Mouse (Mus musculus) heart, adult 9 months (tissue): ENCODE data around the gene Itln1.
A peak's percentile ranks its signal among the peaks of the same experiment; 100 is the strongest.
"Not testable (repeated sequence)": the region's sequence is repeated elsewhere in the genome, so short reads cannot be mapped to it uniquely, and the experiment has no call there.

Experiments used
- DNase-seq, 2 experiments: peaks; one replicate each; pipeline ENCODE4 v3.0.0; 2022; ENCODE audit warnings: low spot score in 2 of 2

Itln1 gene

DNA sequence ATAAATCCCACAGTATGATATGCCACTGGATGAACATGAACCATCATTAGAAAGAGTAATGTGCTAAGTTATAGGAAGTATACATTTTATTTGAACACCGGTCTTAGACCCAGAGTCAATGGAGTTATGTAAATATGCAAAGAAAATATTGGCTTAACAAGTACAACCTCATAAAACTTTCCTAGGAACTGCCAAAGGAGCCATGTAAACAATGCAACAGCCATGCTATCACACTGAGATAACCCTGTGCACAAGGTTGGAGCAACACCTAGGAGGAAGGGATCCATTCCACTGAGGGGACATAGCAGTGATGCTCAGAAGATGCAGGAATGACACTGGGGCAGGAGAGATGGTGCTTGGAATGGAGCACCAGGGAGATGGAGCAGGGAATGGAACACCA is 21.3 kb downstream of the Itln1 start:
- DNase-seq: no peak

DNA sequence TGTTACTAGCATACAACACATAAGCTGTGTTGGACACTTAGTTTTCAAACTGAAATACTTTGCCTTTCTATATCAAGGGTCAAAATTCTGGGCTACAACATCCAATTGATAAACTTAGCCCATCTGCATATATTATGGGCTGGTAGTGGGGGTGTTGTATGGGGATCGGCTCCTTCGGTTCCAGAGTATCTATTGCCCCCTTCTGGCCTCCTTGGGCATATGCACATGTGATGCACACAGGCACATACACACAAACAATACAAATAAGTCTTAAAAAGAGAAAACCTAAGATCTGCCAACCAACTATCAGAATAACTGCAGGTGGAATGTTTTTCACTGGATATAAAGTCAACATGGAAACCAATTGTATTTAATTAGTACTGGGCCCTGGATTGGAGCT is 21.9 kb downstream of the Itln1 start:
- no peak for DNase-seq

DNA sequence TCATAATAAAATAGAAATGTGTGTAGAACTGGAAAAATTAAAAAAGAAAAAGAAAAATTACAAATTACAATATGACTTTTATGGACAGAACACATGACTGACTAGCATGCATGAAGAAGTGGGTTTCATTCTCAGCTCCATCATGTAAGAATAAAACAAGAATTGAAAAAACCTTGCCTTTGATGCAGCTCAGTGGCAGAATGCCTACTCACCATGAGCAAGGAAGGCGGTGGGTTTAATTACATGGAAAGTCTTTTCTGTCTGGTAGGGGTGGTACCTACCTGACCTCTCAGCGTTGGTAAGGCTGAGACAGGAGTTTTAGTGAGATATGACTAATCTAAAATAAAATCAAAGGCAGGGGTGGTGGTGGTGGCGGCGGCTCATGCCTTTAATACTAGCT is 30.5 kb downstream of the Itln1 start:
- no peak for DNase-seq

DNA sequence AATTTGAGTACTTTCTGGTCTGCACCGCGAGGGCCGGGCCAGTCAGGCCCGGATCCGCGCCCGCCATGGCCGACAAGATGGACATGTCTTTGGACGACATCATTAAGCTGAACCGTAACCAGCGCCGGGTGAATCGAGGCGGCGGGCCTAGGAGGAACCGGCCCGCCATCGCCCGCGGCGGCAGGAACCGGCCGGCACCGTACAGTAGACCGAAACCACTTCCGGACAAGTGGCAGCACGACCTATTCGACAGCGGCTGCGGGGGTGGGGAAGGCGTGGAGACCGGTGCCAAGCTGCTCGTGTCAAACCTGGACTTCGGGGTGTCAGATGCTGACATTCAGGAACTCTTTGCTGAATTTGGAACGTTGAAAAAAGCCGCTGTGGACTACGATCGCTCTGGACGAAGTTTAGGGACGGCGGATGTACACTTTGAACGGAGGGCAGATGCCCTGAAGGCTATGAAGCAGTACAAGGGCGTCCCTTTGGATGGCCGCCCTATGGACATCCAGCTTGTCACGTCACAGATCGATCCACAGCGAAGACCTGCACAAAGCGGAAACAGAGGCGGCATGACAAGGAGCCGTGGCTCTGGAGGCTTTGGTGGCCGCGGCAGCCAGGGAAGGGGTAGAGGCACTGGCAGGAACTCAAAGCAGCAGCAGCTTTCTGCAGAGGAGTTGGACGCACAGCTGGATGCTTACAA is 31.4 kb downstream of the Itln1 start:
- peak in 1 of 2 experiments; percentile 54 for DNase-seq

DNA sequence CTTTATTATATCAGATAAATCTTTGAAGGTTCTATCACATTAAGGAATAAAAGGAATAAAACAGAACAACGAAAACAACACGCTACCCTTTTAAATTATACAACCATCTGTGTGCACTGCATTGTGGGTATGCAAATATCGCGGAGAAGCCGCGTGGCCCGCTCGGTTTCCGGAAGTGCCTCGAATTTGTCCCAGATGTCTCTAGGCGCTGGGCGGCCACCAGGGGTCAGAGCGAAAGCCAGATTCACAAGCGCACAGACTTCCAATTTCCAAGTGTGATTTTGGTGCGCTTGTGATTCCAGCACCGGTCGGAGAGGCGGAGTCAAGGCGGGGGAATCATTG is 31.9 kb downstream of the Itln1 start, which contains the start of gene Alyref2:
Gene Alyref2 (plus strand): TSS at position 229 of the 342 bp plus-strand sequence.
- peak; percentile 88 to 96 for DNase-seq

DNA sequence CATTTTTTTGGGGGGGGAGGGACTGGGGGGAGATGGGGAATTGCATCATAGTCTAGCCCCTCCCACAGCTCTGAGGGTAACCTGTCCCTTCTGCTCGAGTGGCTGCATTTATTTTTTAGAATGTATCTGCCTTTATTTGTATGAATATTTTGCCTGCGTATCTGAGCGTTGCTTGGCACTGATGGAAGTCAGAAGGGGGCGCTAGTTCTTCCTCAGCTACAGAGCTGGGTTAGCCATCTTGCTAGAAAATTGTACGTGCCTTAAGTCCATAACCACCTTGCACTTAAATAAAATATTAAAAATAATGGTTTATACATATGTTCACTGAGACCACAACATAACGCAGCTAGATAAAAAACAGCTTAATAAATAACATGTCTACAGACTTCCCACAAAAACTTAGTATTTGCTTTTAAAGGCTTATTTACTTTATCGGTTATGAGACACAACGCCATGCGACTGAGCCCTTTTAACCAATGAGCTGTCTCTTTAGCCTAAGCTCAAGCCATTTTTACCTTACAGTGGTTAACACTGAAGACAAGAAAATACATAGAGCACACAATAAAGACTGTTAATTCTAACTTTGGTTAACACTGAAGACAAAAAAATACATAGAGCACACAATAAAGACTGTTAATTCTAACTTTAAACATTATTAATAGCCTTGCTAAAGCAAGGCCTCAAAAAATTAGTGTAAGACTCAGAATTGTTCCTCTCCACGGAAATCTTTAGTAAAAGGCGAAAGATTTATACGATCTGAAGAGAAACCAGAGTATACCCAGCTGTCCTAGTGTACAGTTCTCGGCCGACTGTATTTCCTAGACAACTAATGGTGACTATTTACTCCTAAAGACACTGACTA is 32.5 kb downstream of the Itln1 start:
- DNase-seq: peak; percentile 51 to 58

DNA sequence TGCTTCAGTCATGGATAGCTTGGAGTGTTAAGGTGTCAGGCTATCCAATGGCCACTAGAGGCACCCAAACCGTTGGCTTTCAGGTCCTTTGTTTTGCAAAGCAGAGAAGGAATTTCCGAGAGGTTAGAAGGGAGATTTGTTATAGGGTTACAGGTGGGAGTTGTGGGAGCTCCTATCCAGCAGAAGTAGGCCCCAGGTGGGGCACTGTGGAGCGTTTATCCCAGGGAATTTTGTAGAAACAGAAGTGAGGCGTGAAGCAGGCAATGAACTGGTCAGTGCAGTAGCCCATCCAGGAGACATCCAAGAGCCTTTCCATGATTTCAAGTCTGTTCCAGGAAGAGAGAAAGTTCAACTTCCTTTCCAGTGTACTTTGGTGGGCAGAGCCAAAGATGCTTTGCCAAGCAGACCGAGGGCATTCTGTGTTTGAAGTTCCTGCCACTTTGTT is 33.4 kb downstream of the Itln1 start:
- DNase-seq: peak; percentile 19 to 37

DNA sequence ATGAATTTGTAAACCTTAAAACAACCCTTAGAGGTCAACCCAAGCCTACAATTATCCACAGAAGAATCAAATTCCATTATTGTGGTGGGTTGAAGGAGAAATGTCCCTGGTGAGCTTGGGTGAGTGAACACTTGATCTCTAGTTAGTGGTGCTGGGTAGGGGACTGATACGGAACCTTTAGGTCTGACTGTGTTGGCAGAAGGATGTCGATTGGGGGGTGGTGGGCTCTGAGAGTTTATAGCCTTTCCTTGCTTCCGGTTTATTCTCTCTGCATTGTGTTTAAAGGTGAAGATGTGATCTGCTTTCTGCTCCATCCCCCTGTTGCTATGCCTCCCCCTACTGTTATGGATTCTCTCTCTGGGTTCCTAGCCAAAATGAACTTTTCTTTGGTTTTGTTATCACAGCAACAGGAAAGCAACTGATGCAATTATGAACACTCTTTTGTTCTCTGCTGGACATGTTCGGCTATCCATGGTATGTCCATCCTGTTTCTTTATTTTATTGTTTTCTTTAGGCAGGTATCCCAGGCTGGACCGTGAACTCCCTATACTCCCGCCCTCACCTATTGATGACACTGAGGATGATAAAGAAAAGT is 34.0 kb downstream of the Itln1 start:
- no peak for DNase-seq

DNA sequence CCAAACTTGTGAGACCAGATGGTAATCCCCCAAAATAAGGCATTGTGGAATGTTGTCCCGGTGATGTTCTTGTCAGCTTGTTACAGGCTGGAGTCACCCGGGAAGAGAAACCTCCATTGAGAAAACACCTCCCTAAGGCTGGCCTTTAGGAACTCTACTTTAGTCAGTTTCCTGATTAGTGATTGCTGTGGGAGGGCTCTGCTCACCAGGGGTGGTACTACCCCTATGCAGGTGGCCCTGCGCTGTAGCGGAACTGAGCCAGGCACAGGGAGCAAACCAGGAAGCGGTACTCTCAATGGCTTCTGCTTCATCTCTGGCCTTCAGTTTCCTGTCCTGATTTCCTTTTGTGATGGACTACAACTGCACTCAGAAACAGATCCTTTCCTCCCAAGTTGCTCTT is 35.2 kb downstream of the Itln1 start:
- no peak for DNase-seq

DNA sequence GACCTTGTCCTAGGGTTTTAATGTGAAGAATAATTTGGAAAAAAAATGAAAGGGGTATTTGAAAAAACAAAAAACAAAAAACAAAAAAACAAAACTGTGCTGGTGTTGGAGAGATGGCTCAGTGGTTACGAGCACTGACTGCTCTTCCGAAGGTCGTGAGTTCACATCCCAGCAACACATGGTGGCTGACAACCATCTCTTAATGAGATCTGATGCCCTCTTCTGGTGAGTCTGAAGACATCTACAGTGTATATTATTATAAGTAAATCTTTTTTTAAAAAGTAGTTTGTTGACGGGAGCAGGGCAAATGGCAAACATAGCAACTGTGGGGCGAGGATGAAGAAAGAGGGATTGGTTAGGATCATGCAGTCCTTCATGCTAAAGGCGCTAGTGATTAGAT is 39.7 kb downstream of the Itln1 start:
- DNase-seq: no peak

DNA sequence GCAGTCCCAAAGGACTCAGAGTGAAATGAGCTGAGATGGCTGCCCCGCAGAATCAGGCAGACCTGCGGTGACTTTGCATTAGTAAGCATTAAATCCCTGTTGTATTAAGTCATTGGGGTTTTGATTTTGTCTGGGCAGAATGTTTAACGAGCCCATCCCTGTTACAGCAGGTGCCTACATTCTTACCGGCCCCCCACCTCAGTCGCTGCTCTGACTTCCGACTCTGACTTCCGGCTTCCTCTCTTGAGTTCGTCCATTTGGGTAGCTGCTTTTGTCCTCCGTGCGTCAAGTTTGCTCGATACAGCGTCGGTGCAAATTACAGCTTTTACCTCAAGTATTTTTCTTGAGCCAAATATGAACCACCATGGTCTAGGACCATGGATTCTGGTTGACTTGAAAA is 40.9 kb downstream of the Itln1 start:
- DNase-seq: no peak

DNA sequence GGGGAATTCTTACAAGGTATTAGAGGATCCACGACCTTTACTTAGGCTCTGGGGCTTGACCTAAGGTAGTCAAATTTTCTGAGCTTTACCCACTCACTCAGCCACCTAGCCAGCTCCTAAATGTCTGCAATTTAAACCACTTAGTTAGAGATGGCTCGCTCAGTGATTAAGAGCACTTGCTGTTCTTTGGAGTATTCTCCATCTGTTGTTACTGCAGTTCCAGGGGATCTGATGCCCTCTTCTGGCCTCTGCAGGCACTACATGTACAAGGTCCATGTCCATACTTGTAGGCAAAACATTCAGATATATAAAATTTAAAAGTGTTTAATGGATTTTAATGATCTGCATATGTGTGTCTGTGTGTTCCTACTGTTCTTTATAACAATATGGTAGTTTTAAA is 56.1 kb downstream of the Itln1 start:
- DNase-seq: peak in 1 of 2 experiments; percentile 68

DNA sequence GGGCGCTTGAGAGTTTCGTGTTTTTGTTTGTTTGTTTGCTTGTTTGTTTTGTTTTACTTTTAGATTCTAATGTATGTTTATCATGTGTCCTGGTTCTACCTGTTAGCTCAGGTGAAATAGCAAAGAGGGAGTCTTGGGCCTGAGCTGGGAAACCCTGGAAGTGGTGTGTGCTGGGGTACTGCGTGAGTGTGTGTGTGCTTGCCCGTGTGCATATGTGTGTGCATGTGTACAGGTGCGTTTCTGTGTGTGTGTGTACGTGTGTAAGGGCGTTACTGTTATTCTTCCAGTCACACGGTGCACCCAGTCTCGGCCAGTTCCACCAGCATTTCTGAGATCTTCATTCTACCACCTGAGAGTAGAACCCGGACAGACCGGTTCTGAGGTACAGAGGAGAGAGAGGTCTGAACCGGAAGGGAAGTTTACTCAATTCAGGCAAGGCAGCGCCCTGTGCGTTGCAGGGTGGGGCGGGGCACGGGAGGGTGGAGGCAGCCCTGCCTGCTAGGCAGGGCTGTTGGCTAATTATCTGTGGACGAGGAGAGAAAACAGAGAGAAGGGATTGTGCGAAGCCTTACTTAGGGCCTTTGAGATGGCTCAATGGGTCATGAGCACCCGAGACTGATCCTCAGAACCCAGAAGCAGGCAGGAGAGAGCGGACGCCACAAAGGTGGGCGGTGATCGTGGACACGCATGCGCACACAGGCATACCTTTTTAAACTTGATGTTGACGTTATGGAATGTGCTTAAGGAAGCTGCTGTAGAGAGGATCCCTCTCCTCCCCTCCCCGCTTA is 57.1 kb downstream of the Itln1 start:
- DNase-seq: no peak

DNA sequence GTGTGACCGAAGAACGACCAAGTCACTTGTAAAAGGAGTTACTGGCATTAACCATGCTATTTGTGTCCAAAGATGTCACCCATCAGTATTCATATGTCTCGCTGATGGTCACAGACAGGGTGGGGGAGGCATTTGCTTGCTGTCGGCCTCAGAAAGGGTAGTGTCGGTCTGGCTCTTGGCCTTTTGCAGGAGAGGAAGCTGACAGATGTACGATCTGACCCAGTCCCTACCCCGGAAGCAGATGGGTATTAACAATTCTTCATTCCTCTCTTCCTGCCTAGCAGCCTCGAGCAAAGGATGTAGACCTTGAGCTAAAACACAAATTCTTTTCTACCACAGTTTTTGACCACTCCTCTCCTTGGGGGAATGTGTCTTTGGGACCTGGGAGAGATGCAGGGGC is 58.0 kb downstream of the Itln1 start:
- no peak for DNase-seq

DNA sequence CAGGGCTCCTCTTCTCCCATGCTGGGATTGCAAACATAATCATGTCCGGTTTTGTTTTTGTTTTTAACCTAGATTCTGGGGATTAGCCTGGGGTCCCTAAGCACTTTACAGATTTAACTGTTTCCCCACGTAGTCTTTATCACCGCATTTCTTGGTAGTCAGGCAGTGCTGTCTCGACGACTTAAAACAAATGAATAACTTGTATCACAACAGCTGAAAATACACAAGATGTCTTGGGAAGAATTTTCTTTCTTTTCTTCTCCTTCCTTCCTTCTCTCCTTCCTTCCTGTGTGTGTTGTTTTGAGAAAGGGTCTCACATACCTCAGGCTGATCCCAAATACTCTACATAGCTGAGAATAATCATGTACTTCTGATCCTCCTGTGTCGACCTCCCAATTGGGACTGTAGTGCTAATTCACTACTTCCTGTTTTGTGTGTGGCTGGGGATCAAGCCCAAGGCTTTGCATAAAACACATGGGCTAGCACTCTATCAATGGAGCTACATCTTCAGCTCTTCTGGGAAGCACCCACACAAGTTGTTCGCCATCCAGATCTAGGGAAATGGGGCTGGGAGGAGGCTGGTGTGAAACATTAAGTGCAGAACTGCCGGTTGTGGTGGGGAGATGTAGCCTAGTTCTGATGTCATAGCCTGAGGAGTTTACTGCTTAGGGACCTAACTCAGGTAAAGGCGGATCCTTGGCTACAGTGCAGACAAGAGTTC is 61.0 kb downstream of the Itln1 start:
- no peak for DNase-seq

DNA sequence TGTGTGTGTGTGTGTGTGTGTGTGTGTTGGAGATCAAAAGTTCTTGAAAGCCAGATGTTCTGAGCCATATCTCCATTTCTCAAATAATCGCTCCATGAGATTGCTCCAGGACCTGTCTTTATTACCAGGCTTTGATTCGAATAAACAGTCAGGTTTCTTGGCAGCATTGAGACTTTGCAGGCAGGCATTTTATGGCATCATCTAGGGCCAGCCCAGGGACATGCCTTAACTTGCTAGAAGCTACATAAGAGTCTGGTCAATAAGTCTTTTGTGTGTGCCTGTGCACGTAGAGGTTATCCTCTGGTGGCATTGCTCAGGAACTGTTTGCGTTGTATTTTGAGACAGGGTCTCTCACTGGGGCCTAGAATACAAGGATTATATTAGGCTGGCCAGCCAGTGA is 61.6 kb downstream of the Itln1 start:
- DNase-seq: no peak

DNA sequence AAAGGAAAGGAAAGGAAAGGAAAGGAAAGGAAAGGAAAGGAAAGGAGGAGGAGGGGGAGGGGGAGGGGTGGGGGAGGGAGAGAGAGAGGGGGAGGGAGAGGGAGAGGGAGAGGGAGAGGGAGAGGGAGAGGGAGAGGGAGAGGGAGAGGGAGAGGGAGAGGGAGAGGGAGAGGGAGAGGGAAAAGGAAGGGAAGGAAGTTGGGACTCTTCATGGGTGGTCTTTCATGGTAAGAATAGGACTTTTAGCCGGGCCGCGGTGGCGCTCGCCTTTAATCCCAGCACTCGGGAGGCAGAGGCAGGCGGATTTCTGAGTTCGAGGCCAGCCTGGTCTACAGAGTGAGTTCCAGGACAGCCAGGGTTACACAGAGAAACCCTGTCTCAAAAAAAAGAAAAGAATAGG is 63.2 kb downstream of the Itln1 start:
- DNase-seq: not testable (repeated sequence)

DNA sequence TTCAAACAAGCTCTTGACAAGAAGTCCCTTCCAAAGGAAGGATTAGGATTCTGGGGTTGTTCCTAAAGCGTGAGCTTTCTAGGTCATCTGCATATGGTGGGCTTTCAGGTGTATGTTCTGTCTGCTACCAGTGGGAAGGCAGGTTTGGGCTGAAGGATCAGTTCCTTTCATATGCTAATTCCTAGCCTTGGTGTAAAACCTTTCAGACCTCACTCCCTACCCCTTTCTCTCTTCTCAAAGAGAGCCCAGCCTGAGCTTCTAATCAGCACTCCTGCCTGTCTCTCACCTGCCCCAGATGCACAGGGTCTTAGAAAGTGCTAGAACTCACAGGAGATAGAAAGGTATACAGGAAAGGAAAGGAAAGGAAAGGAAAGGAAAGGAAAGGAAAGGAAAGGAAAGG is 63.6 kb downstream of the Itln1 start:
- DNase-seq: no peak

DNA sequence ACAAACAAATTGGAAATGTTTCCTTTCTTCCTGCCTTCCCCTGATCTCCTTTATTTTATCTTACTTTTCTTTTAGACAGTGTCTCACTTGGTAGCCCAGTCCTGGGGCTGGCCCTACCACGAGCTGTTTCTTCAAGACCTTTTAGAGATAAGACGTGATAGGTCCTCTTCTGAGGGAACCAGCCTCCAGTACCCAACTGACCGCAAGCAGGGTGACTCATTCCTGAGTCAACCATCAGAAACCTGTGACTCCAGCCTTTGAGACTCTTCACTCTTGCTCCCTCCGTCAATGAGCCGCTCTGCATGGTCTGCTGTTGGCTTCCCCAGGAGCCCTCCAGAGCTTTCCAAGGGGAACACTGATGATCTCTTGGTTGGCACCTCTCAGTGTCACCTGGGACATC is 64.2 kb downstream of the Itln1 start:
- DNase-seq: no peak

DNA sequence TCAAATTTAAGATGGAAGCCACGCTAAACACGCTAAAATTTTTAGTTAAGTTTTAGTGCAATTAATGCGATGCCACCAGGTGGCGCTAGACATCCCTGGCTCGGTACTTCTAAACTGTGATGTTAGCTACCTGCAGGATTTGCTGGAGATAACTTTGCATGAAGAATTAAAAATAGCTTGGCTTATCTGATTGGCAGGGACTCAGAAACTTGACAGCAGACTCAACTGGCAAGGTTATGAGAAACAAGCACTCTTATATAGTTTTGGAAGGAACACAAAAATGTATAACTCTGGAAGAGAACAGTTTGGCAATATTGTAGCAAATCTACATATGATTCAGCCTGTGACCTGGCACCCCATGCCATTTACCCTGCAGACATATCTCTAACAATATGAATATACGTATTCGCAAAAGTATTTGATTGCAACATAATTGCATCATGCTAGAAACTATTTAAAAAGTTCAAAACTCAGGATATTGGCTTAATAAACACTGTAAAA is 64.7 kb downstream of the Itln1 start:
- peak in 1 of 2 experiments; percentile 43 for DNase-seq

DNA sequence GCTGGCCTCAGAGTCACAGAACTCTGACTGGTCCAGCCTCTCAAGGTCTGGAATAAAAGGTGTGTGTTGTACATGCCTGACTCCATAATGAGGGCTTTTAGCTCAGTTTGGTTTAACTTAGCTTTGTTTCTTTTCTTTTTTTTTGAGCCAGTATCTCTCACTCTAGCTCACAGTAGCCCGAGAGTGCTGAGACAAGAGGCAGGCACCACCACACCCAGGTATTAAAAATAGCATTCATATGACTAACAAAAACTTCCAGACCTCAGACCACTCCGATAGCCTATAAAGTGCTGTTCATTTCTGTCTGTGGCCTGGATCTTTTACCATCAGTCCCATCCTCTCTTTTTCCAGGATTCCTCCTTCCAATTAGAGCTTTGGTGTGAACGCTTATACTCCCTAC is 65.4 kb downstream of the Itln1 start:
- DNase-seq: no peak
